Mouse (Mus musculus): ENCODE measurements at regions not wholly inside any gene's neighbourhood (a gene's known extent, or its start where the extent isn't known, plus 50 kb on each side); places are given as distances from the start of the nearest gene placed in this dataset.

DNA sequence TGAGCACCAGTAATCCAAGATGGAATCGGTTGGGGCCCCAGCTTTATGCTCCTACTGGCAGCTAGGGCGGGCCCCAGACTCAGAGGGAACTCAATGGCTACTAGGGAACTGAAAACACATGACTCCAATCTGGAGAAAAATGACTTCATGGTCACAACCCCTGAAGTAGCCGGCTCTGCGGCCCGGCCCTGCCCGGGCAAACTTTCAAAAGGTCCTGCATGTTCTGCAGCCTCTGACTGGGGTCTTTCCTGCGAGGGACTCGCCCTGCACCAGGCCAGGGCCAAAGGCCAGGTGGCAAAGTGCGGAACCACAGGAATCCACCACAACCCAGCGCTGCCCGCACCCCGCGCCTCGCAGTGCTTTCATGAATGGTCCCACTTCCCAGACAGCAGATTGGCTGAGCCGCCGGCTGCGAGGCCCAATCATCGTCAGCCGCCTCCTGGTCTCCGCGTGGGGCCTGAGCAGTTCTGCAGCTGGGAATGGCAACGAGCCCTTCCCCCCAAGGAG is 91.0 kb upstream of the Ccnd1 start:
- ATAC-seq, result peak; percentile 95
- no peaks in the 10 kb centered on the region for H3K9me3 ChIP-seq (ENCODE audit: control insufficient read depth, low read length)
- H3K27ac ChIP-seq (ENCODE audit: low read length), result peak overlapping the region; percentile 79
- H3K36me3 ChIP-seq (ENCODE audit: control insufficient read depth, insufficient read depth, low read length), result no peaks in the 10 kb centered on the region
- peak overlapping the region; percentile 43 for H3K4me3 ChIP-seq (ENCODE audit: low read length)
- 1% methylated on average over 22 of the region's 22 CpGs for WGBS
- peak overlapping the region; percentile 63 for H3K9ac ChIP-seq (ENCODE audit: low read depth, low read length)
- peaks cover 26% of the 10 kb centered on the region for H3K4me1 ChIP-seq (ENCODE audit: control insufficient read depth, insufficient read depth, low read length)
- H3K4me2 ChIP-seq (ENCODE audit: low read depth, low read length), result peak overlapping the region; percentile 90
- H3K27me3 ChIP-seq (replicated peaks; ENCODE audit: control insufficient read depth, insufficient read depth, low read length), result no peaks in the 10 kb centered on the region

DNA sequence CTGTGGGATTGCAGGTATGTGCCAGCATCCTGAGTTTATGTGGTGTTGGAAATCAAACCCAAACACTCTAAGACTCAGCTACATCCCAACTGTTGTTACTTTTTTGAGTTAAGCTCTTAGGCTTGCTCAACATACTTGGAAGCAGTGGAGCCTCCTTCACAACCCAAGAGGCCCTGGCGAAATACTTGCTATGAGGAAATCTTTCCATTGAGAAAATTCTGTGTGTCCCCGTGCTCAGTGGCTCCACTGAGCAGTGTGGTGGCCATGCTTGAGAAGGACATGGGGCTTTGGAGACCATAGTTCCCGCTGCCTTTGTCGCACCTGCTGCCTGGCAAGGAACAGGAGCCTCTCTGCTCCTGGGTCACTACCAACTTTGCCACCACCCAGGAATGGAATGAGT is 89.9 kb upstream of the Ccnd1 start:
- ATAC-seq, result no peak
- Histone ChIP-seq H3K9ac (ENCODE audit: low read depth, low read length) (no peak overlapping the region), H3K27ac (ENCODE audit: low read length) (no peak overlapping the region), H3K36me3 (ENCODE audit: control insufficient read depth, insufficient read depth, low read length) (no peaks in the 10 kb centered on the region), H3K4me2 (ENCODE audit: low read depth, low read length) (no peak overlapping the region), H3K4me1 (ENCODE audit: control insufficient read depth, insufficient read depth, low read length) (peaks cover 28% of the 10 kb centered on the region), H3K27me3 (replicated peaks; ENCODE audit: control insufficient read depth, insufficient read depth, low read length) (no peaks in the 10 kb centered on the region), H3K9me3 (ENCODE audit: control insufficient read depth, low read length) (no peaks in the 10 kb centered on the region), H3K4me3 (ENCODE audit: low read length) (no peak overlapping the region)
- 83% methylated on average over 4 of the region's 4 CpGs for WGBS

DNA sequence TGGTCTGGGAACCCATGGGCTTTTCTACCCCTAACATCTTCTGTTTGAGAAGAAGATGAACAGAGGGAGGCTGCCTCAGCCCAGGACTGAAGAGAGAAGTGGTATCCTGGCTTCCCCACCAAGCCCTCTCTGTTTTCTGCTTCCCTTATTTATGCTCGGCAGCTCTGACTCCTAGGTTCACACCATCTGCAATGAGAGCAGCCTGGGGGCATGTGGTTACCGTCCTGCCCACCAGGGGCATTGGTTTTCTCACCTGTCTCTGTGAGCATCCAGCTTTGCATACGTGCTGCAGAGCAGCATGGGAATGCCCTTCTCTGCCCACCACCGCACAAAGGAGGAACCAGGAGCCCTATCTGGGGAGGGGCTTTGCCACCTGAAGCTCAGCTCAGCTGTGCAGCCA is 89.4 kb upstream of the Ccnd1 start:
- no peak for ATAC-seq
- Histone ChIP-seq H3K36me3 (ENCODE audit: control insufficient read depth, insufficient read depth, low read length) (no peaks in the 10 kb centered on the region), H3K4me1 (ENCODE audit: control insufficient read depth, insufficient read depth, low read length) (peaks cover 23% of the 10 kb centered on the region), H3K4me3 (ENCODE audit: low read length) (no peak overlapping the region), H3K27ac (ENCODE audit: low read length) (no peak overlapping the region), H3K9me3 (ENCODE audit: control insufficient read depth, low read length) (no peaks in the 10 kb centered on the region), H3K4me2 (ENCODE audit: low read depth, low read length) (no peak overlapping the region), H3K27me3 (replicated peaks; ENCODE audit: control insufficient read depth, insufficient read depth, low read length) (no peaks in the 10 kb centered on the region), H3K9ac (ENCODE audit: low read depth, low read length) (no peak overlapping the region)
- WGBS, result 51% methylated on average over 4 of the region's 4 CpGs

DNA sequence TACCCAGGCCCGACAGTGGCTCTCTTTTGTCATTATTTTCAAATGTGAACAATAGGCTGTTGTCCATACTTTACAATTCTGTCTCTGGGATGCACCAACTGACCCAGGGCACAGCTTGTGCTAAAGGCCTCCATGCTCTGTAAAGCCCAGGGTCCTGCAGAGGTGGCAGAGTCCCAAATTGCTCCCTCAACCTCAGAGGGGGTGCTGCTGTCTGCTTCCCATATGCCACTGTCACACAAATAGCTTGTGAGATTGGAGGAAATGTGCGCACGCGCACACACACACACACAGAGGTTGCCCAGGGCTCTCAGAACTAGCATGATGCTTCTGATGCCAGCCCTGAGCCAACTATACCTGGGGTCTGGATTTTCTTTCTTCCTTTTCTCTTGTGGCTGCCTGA is 87.3 kb upstream of the Ccnd1 start:
- no peaks in the 10 kb centered on the region for H3K36me3 ChIP-seq (ENCODE audit: control insufficient read depth, insufficient read depth, low read length)
- H3K9ac ChIP-seq (ENCODE audit: low read depth, low read length), result no peak overlapping the region
- peaks cover 21% of the 10 kb centered on the region for H3K4me1 ChIP-seq (ENCODE audit: control insufficient read depth, insufficient read depth, low read length)
- no peak overlapping the region for H3K4me3 ChIP-seq (ENCODE audit: low read length)
- no peak overlapping the region for H3K27ac ChIP-seq (ENCODE audit: low read length)
- H3K9me3 ChIP-seq (ENCODE audit: control insufficient read depth, low read length), result no peaks in the 10 kb centered on the region
- no peak for ATAC-seq
- H3K4me2 ChIP-seq (ENCODE audit: low read depth, low read length), result no peak overlapping the region
- 87% methylated on average over 4 of the region's 4 CpGs for WGBS
- H3K27me3 ChIP-seq (replicated peaks; ENCODE audit: control insufficient read depth, insufficient read depth, low read length), result no peaks in the 10 kb centered on the region

DNA sequence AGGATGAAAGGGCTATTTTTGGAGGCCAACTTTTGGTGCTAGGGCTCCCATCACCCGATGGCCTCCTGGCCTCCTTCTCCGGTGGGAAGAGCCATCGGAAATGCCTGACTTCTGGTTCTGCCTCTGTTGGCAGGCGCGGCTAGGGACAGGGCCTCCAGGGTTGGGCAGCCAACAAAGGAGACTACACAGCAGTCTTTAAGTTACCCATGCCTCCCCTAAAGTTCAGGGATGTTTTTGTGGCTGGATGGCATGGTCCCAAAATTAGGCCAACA is 86.2 kb upstream of the Ccnd1 start:
- 93% methylated on average over 5 of the region's 5 CpGs for WGBS
- Histone ChIP-seq H3K4me3 (ENCODE audit: low read length) (no peak overlapping the region), H3K4me1 (ENCODE audit: control insufficient read depth, insufficient read depth, low read length) (peaks cover 19% of the 10 kb centered on the region), H3K4me2 (ENCODE audit: low read depth, low read length) (no peak overlapping the region), H3K36me3 (ENCODE audit: control insufficient read depth, insufficient read depth, low read length) (no peaks in the 10 kb centered on the region), H3K27me3 (replicated peaks; ENCODE audit: control insufficient read depth, insufficient read depth, low read length) (no peaks in the 10 kb centered on the region), H3K9ac (ENCODE audit: low read depth, low read length) (no peak overlapping the region), H3K27ac (ENCODE audit: low read length) (peak overlapping the region; percentile 29), H3K9me3 (ENCODE audit: control insufficient read depth, low read length) (no peaks in the 10 kb centered on the region)
- ATAC-seq, result no peak

DNA sequence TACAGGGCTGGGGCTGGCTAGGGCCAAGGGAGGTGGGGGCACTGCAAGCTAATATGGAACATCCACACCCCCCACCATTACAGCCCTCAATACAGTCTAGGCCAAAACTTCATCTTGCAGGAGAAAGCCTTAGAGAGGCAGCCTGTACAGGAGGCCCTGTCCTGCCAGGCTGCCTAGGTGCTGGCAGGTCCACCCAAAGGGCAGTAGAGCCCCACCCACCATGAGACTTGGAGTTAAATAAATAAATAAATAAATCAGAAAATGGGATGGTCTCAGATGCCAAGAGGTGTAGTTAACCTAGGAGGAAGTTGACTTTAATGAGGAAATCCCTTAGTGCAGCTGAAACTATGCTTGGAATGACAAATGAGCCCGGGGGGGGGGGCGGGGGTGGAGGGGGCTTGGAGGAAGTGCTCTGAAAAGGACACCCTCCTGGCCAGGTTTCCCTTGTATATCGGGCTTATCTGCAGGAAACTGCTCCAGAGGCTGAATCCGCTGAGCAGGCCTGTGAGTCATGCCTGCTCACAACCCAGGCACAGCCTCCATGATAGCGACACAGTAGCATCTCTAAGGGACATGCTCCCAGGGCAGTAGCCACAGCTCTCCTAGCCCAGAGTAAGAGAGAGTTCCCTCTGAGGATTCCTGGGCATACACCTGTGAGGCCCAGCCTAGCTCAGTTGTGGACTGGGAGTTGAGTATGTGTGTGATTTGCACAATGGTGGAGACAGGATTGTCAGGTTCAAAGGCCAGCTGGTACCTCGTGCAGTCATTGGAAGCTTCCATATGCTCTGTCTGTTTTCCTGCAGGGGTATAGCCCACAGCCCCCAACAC is 85.7 kb upstream of the Ccnd1 start:
- Histone ChIP-seq H3K9ac (ENCODE audit: low read depth, low read length) (0 out of 2 replicates have a peak overlapping the region, but pooled peaks have one; percentile 19), H3K4me3 (ENCODE audit: low read length) (no peak overlapping the region), H3K36me3 (ENCODE audit: control insufficient read depth, insufficient read depth, low read length) (no peaks in the 10 kb centered on the region), H3K4me1 (ENCODE audit: control insufficient read depth, insufficient read depth, low read length) (peaks cover 15% of the 10 kb centered on the region), H3K9me3 (ENCODE audit: control insufficient read depth, low read length) (no peaks in the 10 kb centered on the region), H3K27me3 (replicated peaks; ENCODE audit: control insufficient read depth, insufficient read depth, low read length) (no peaks in the 10 kb centered on the region), H3K4me2 (ENCODE audit: low read depth, low read length) (no peak overlapping the region), H3K27ac (ENCODE audit: low read length) (peak overlapping the region; percentile 54)
- WGBS, result 36% methylated on average over 6 of the region's 6 CpGs
- ATAC-seq, result peak; percentile 83

DNA sequence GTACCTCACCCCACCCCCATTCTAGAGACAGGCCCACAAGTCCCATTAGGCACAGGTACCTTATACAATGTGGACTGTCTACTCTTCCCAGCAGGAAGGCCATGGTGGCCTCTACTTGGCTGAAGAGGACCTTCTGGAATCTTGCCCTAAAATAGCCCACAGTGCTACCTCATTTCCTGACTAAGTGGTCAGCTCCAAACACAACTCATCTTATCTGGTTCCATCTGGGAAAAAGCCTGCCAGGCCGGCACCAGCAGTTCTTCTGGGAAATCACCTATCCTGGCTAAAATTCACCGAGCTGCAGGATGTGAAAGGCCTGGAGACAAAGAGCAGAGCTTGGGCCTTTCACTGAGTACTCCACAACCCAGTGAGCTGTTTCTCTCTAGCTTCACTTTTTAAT is 84.9 kb upstream of the Ccnd1 start:
- Histone ChIP-seq H3K36me3 (ENCODE audit: control insufficient read depth, insufficient read depth, low read length) (no peaks in the 10 kb centered on the region), H3K27me3 (replicated peaks; ENCODE audit: control insufficient read depth, insufficient read depth, low read length) (no peaks in the 10 kb centered on the region), H3K4me3 (ENCODE audit: low read length) (no peak overlapping the region), H3K4me2 (ENCODE audit: low read depth, low read length) (no peak overlapping the region), H3K27ac (ENCODE audit: low read length) (peak overlapping the region; percentile 54), H3K9ac (ENCODE audit: low read depth, low read length) (0 out of 2 replicates have a peak overlapping the region, but pooled peaks have one; percentile 19), H3K9me3 (ENCODE audit: control insufficient read depth, low read length) (no peaks in the 10 kb centered on the region), H3K4me1 (ENCODE audit: control insufficient read depth, insufficient read depth, low read length) (peaks cover 10% of the 10 kb centered on the region)
- ATAC-seq, result no peak; the same call in 1 of the 2 replicates
- 83% methylated on average over 2 of the region's 2 CpGs for WGBS

DNA sequence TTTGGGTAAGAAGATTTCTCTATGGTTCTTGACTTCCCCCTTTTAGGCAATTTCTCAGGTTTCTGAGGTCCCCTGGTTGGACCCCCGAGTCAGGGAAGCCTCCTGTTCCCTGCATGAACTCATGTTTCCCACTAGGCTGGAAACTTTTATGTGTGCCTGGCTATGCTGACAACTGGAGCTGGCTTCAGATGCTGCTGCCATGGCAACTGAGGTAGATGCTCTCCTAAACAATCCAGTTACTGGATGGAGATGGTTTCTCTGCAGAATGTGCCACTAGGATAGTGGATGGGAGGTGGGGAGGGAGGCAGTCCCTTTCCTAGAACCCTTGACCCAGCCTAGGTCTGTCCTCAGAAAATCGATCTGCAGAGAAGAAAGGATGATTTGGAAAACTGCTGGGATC is 79.4 kb upstream of the Ccnd1 start:
- H3K9ac ChIP-seq (ENCODE audit: low read depth, low read length), result no peak overlapping the region
- no peak overlapping the region for H3K4me3 ChIP-seq (ENCODE audit: low read length)
- no peak overlapping the region for H3K27ac ChIP-seq (ENCODE audit: low read length)
- no peaks in the 10 kb centered on the region for H3K27me3 ChIP-seq (replicated peaks; ENCODE audit: control insufficient read depth, insufficient read depth, low read length)
- ATAC-seq, result no peak
- H3K4me2 ChIP-seq (ENCODE audit: low read depth, low read length), result no peak overlapping the region
- 68% methylated on average over 2 of the region's 2 CpGs for WGBS
- no peaks in the 10 kb centered on the region for H3K36me3 ChIP-seq (ENCODE audit: control insufficient read depth, insufficient read depth, low read length)
- no peaks in the 10 kb centered on the region for H3K9me3 ChIP-seq (ENCODE audit: control insufficient read depth, low read length)
- H3K4me1 ChIP-seq (ENCODE audit: control insufficient read depth, insufficient read depth, low read length), result no peaks in the 10 kb centered on the region

DNA sequence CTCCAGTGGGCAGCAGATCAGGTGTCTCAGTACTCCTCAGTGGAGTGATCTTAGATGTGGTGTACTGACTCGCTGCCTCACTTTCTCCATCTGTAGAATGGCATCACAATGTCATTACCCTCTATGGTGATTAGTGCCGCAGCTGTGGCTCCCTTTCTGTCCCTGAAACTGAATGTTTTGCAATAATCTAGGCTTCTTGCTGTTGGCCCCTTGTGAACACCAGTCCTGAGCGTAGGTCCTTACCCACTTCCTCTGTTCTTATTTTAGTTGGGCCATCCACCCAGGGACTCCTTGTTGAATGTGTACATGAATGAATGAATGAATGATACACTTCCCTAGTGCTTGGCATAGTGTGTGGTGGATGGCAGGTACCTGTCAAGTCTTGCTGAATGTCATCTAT is 78.4 kb upstream of the Ccnd1 start:
- H3K9ac ChIP-seq (ENCODE audit: low read depth, low read length), result no peak overlapping the region

More for the DNA sequence above, 78.4 kb upstream of the Ccnd1 start:
- no peaks in the 10 kb centered on the region for H3K36me3 ChIP-seq (ENCODE audit: control insufficient read depth, insufficient read depth, low read length)
- ATAC-seq, result no peak
- 82% methylated on average over 3 of the region's 3 CpGs for WGBS
- H3K27me3 ChIP-seq (replicated peaks; ENCODE audit: control insufficient read depth, insufficient read depth, low read length), result no peaks in the 10 kb centered on the region
- no peak overlapping the region for H3K4me3 ChIP-seq (ENCODE audit: low read length)
- H3K4me2 ChIP-seq (ENCODE audit: low read depth, low read length), result no peak overlapping the region
- H3K27ac ChIP-seq (ENCODE audit: low read length), result no peak overlapping the region
- H3K4me1 ChIP-seq (ENCODE audit: control insufficient read depth, insufficient read depth, low read length), result no peaks in the 10 kb centered on the region
- H3K9me3 ChIP-seq (ENCODE audit: control insufficient read depth, low read length), result no peaks in the 10 kb centered on the region

Measured in intestine, embryonic 16.5 days (tissue).